Mouse (Mus musculus) hematopoietic stem cell, adult 5-6 weeks (primary cell): ENCODE data around the gene E330017A01Rik. TPM values are rescaled to one million over a fixed set of nuclear protein-coding genes. Genes with fewer than 3 reads are reported as not detected.
A peak's percentile ranks its signal among the peaks of the same experiment; 100 is the strongest.
"Not testable (repeated sequence)": the region's sequence is repeated elsewhere in the genome, so short reads cannot be mapped to it uniquely, and the experiment has no call there.

Source experiments
- ATAC-seq, 2 experiments: fragments of 125-278 bp in 1 of 2; replicated peaks in 1 of 2; 2 replicates each; pipeline ENCODE4 v1.8.0; 2016 to 2017; ENCODE audit warnings: inconsistent platforms in 2 of 2, mild to moderate bottlenecking in 2 of 2, moderate number of reproducible peaks in 2 of 2, low read depth in 1 of 2, moderate TSS enrichment in 1 of 2; ENCODE audit not compliant: low FRiP score in 2 of 2, poor library complexity in 2 of 2, severe bottlenecking in 2 of 2, insufficient read depth in 1 of 2, low TSS enrichment in 1 of 2
- total RNA-seq: library from RNA; stranded (forward); fragments of 172-1452, 232-1000 nt; gene quantifications from 2 replicates; pipeline ENCODE4 v1.2.3, GENCODE M21; 2017

The E330017A01Rik gene
- total RNA-seq, 1 experiment from 2014 or later, result not detected

GRCm38 (mm10) chr16:58668586-58668985, 30.0 kb upstream of the E330017A01Rik start:
- no peak for ATAC-seq

DNA sequence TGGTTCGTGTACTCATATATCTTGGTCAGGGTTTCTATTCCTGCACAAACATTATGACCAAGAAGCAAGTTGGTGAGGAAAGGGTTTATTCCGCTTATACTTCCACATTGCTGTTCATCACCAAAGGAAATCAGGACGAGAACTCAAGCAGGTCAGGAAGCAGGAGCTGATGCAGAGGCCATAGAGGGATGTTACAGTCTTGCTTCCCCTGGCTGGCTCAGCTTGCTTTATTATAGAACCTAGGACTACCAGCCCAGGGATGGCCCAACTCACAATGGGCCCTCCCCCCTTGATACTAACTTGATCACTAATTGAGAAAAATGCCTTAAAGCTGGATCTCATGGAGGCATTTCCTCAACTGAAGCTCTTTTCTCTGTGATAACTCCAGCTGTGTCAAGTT, 28.1 kb upstream of the E330017A01Rik start:
- ATAC-seq, result not testable (repeated sequence)

DNA sequence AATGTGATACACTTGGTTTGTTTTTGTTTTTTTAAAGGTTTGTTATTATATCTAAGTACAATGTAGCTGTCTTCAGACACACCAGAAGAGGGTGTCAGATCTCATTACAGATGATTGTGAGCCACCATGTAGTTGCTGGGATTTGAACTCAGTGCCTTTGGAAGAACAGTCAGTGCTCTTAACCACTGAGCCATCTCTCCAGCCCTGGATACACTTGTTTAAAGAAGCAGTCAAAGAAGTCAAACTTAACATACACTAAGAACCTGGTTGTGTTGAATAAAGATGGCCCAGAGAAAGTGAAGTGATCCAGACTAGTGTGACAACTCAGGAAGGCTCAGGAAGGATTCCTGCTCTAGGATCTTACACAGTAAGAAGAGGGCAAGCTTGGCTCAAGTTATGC, 26.6 kb upstream of the E330017A01Rik start:
- ATAC-seq, result not testable (repeated sequence)

- no peak for ATAC-seq
These were observed 25.3 kb upstream of the E330017A01Rik start for GRCm38 (mm10) chr16:58663816-58664215.

DNA sequence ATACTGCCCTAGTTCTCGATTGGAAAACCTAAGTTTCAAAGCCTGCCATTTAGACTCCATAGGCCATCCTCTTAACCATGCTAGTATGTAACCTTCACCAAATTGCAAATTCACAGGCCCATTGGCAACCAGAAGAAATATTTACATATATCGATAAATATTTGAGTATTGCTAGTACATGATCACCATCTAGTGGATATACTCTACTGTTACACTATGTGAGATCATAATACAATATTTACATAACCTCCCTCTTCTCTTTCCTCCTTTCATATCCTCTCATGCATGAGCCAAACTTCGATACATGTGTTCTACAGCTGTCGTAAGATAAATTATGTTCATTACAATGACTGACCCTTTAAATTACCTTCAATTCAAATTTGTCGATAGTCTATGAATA, 24.5 kb upstream of the E330017A01Rik start:
- peak; percentile 75 to 86 for ATAC-seq

- ATAC-seq, result no peak
These were observed 23.8 kb upstream of the E330017A01Rik start for GRCm38 (mm10) chr16:58662287-58662791.

GRCm38 (mm10) chr16:58661826-58662225, 23.3 kb upstream of the E330017A01Rik start:
- ATAC-seq, result peak in 1 of 2 experiments; percentile 20; a peak in 2 of 4 replicates

- ATAC-seq, result no peak
These were observed 20.1 kb upstream of the E330017A01Rik start for GRCm38 (mm10) chr16:58658668-58659067.

DNA sequence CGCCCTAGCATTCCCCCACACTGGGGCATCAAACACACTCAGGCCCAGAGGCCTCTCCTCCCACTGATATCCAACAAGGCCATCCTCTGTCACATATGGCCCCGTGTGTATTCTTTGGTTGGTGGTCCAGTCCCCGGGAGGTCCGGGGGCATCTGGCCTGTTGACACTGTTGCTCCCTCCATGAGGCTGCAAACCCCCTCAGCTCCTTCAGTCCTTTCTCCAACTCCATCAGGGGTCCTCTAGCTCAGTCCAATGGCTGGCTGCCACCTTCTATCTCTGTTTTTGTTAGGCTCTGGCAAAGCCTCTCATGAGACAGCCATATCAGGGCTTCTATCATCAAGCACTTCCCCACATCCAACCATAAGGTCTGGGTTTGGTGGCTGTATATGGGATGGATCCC, 18.0 kb upstream of the E330017A01Rik start:
- ATAC-seq, result no peak

GRCm38 (mm10) chr16:58655751-58656150, 17.2 kb upstream of the E330017A01Rik start:
- ATAC-seq, result no peak

DNA sequence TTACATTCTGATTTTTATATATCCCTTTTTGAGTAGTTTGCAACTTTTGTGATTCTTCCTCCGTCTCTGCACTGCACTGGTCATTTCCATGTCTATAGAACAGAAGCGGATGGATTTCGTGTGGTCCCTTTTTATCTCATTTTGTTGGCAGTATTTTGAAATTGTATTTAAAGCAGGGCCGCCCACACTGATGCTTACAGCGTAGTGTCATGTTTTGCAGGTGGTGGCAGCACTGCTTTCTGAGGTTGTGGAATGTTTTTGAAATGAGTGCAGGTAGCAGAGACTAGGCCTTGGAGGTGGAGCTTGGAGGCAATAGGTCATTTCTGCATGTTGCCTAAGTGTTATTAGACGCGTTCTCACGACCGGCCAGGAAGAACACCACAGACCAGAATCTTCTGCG, 11.4 kb upstream of the E330017A01Rik start:
- no peak for ATAC-seq

GRCm38 (mm10) chr16:58638016-58638415, 523 bp downstream of the E330017A01Rik start:
- ATAC-seq, result no peak

DNA sequence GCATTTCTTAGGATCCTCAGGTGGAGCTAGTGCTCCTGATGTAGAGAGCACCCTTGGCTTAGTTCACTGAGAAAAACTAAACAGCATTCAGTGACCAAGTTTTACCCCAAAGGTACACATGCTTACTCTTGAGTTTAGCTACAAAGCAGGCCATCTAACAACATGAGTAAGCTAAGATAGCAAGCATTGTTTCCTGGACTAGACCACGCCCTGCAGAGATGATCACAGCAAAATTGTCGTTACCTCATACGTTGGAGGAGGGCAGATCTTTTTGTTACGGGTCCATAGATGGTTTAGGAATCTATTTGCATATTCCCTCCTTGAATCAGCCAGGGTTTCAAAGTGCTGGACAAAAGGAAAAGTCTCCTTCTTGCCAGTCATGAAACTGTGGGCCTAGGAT, 1.1 kb downstream of the E330017A01Rik start:
- ATAC-seq, result no peak; a peak in 1 of 4 replicates

DNA sequence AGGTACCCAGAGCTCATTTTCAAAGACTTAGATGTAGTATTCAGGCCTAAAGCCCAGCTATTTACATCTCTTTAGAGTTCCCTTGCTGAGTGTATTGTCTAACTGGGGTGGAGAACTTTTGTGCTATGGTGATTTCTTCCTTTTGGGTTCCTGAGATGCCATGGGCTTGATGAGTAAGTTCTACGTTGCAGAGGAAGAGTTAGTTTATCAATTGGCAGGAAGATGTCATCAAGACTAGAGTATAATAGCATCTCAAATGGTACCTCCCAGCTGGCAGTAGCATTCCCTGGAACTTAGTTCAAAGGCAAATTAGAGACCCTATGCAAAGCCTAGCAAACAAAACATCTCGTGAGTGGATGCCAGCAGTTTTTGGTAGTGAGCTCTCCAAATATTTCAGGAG, 2.7 kb downstream of the E330017A01Rik start:
- ATAC-seq, result no peak

GRCm38 (mm10) chr16:58629736-58630135, 8.8 kb downstream of the E330017A01Rik start:
- ATAC-seq, result no peak

DNA sequence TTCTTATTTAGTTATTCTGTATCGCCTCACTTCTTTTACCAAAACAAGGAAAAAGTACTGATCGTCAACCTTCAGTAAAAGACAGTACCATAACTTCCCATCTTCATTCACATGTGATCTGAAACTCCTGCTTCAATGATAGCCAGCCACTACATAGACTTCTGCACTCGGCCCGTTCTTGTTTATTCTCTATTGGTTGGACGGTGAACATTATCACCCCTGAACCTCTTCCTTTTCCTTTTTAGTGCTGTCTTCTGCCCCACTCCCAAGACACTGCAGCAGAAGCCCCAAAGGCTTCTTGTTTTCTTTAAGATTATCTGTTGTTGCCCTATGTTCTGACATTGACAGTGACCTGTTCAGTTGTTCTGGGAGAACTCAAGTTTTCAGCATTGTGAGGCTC, 9.6 kb downstream of the E330017A01Rik start:
- no peak for ATAC-seq

DNA sequence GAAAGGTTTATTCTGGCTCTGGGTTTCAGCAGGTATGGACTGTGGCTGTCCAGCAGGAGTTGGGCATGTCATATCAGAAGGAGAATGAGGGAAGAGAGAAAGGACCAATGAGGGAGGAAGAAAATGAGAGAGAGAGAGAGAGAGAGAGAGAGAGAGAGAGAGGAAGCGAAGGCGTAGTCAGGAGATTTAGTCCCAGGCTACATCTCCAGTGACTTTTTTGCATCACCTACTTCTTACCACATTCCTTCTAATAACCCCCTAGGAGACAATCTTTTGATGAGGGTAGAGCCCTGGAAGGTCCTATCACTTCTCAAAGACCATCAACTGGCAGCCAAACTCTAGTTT, 10.2 kb downstream of the E330017A01Rik start:
- no peak for ATAC-seq

GRCm38 (mm10) chr16:58627597-58628335, 10.8 kb downstream of the E330017A01Rik start:
- ATAC-seq, result no peak

- peak; percentile 49 to 53; a peak in 1 of 4 replicates for ATAC-seq
These were observed 14.6 kb downstream of the E330017A01Rik start for GRCm38 (mm10) chr16:58623944-58624343.
